Mouse (Mus musculus): ENCODE measurements around the gene Ypel1.

DNA sequence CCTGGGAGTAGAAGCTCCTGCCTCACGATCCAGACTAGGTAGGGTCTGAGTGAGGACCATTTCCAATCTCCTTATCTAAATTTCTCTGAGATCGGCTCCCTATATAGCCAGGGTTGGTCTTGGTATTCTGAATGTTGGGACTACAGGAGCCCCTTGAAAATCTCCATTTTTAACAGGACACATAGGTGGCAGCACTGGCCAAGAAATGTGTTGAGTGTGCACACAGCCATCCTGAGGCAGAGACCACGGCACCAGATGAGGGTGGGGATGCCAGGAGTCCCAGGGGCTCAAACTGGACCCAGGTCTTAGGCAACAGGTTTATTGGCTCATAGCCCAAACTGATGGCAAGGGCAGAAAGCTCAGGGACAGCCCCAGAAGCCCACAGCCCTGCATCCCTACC is 18.9 kb downstream of the Ypel1 start:
- no peak for TF ChIP-seq CTCF (IDR thresholded peaks at IDR 0.05; ENCODE audit: insufficient read depth, low read length)
- no peak for TF ChIP-seq POLR2A (IDR thresholded peaks at IDR 0.05; ENCODE audit: borderline replicate concordance, extremely low read depth, low read depth, low read length)
